Mouse (Mus musculus) mammary gland, adult 2 months (tissue): Measurements from ENCODE around the gene Nox4. TPM values are rescaled to one million over a fixed set of nuclear protein-coding genes. Genes with fewer than 3 reads are reported as not detected.

Source experiments
- polyA plus RNA-seq: library from polyadenylated mRNA; depleted of rRNA; stranded (reverse); fragments of >200 nt; gene quantifications from 2 replicates; pipeline ENCODE4 v1.2.3, GENCODE M21; 2012; ENCODE audit warnings: low replicate concordance; rRNA removed

The Nox4 gene
- 2.2 and 5.2 TPM in 2 replicates for polyA plus RNA-seq

DNA sequence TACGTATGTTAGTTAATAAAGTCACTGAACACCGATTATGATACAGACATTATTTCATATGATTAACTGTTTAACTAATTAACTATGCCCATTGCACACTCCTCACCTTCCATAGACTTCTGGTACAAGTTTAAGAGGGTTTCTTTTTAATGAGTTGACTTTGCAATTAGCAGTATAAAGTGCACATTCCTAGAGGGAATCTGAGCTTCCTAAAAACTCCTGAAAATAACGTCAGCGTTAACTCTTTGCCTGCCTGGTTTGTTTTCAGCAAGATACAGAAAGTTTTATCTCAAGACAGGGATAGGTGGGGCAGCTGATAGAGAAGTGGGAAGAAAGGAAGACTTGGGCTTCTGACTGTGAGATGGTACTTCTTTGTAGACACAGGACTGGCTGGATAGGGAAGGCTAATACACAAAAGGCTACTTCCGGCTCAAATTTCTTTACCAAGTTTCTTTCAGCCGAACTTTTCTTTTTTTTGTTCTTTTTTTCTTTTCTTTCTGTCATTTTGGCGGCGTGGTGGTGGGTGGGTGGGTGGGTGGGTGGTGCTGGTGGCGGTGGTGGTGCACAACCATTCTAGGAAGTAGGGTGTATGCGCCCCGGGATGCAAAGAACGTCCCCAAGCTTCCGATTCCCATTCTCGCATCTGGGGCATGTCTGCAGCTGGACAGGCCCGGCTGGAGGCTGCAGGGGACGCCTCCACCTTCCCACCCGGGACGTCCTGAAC, at the start of gene Nox4:
Nox4 (plus strand) TSS at position 241 of the 724 bp plus-strand sequence.

Other genes with a start within 250 kb of the Nox4 start
- gene Vmn2r79, start 250.0 kb upstream of the Nox4 start, polyA plus RNA-seq: not detected in 2 replicates
- 0.11 and 0.13 TPM in 2 replicates for gene Tyr, start 247.4 kb downstream of the Nox4 start, polyA plus RNA-seq